Mouse (Mus musculus) effector memory CD4-positive, alpha-beta T cell, adult 7 months (primary cell): Measurements from ENCODE around the gene Serpinb8. TPM values are rescaled to one million over a fixed set of nuclear protein-coding genes. Genes with fewer than 3 reads are reported as not detected.

ENCODE experiments used
- polyA plus RNA-seq: library from polyadenylated mRNA; unstranded; fragments of 100-300 nt; shearing (Covaris generic); gene quantifications from one replicate; pipeline ENCODE4 v1.2.1, GENCODE M21; 2017

Gene Serpinb8
- not detected for polyA plus RNA-seq

DNA sequence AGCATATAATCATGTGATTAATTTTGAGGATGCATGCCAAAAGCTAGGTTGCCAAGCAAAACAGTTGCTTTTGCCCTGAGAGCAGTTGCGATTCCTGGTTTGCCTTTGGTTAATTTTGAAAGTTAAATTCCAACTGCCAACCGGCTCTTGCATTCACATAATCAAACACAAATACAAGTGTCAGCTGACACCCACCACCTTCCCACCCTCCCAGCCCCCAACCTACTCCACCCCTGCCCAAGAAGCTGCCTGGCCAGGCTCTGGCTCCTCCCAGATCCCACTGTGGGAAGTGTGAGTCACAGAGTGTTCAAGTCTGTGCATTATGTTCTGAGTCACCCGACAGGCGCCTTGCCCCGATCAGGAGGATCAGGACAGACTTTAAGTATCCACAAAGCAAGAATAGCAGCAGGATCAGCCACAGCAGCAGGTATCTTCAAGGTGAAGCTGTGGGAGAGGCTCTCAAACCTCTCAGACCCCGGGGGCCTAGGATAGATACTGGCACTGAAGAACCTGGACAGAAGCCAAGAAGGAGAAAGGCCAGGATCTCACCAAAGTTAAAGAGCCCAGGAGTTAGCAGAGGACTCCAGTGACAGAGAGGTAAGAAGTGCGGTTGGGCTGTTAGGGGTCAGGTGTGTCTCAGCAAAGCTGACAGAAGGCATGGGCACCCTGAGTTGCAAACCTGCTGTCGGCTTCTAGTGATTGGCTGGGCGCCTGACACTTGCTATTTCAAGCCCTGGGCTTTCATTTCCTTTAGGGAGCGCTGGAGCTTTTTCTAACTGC lies at the start of gene Serpinb8:
Serpinb8 (plus strand) TSS at position 316 of the 780 bp plus-strand sequence.

Other genes with a start within 250 kb of the Serpinb8 start
- gene Serpinb11, start 228.8 kb upstream of the Serpinb8 start, polyA plus RNA-seq, result not detected
- 0.27 TPM for gene Serpinb7, start 190.4 kb upstream of the Serpinb8 start, polyA plus RNA-seq
- gene Serpinb2, start 78.6 kb upstream of the Serpinb8 start, polyA plus RNA-seq, result not detected